Mouse (Mus musculus) thymus, adult 2 months (tissue): ENCODE results near the gene Acer1. TPM values are rescaled to one million over a fixed set of nuclear protein-coding genes. Genes with fewer than 3 reads are reported as not detected.

Experiments used
- DNase-seq: peaks from one replicate; pipeline ENCODE4 v3.0.0; 2021
- H3K27ac ChIP-seq: fragments of 200-500 bp; 2 replicates; pipeline ENCODE4 v1.5.1; 2012; ENCODE audit warnings: low read length, control low read depth; ENCODE audit not compliant: control insufficient read depth, insufficient read depth
- H3K27me3 ChIP-seq: fragments of 200-500 bp; 2 replicates; pipeline ENCODE4 v1.6.1; 2012; ENCODE audit warnings: mild to moderate bottlenecking, low read length, moderate library complexity, mixed read lengths; ENCODE audit not compliant: control insufficient read depth, insufficient read depth
- H3K36me3 ChIP-seq: fragments of 200-500 bp; 2 replicates; pipeline ENCODE4 v1.6.1; 2012; ENCODE audit warnings: mild to moderate bottlenecking, low read length, moderate library complexity; ENCODE audit not compliant: control insufficient read depth, insufficient read depth
- H3K4me1 ChIP-seq: fragments of 200-500 bp; replicated peaks from 2 replicates; pipeline ENCODE4 v1.6.1; 2012; ENCODE audit warnings: low read length; ENCODE audit not compliant: control insufficient read depth, insufficient read depth
- H3K4me3 ChIP-seq: fragments of 200-500 bp; 2 replicates; pipeline ENCODE4 v1.5.1; 2012; ENCODE audit warnings: mild to moderate bottlenecking, low read length, control low read depth, moderate library complexity; ENCODE audit not compliant: control insufficient read depth, insufficient read depth
- CTCF ChIP-seq: fragments of 200-500 bp; IDR thresholded peaks from 2 replicates; pipeline ENCODE4 v1.5.1; 2012; ENCODE audit warnings: mild to moderate bottlenecking, control low read depth, low read length, moderate library complexity, borderline replicate concordance; ENCODE audit not compliant: control insufficient read depth, poor library complexity, insufficient read depth; ENCODE audit errors: extremely low read depth
- POLR2A ChIP-seq: fragments of 200-500 bp; IDR thresholded peaks from 2 replicates; pipeline ENCODE4 v1.6.1; 2012; ENCODE audit warnings: mild to moderate bottlenecking, low read length, control low read depth, moderate library complexity; ENCODE audit not compliant: control insufficient read depth, poor library complexity, insufficient read depth; ENCODE audit errors: extremely low read depth
- WGBS: fragments of 180-500 bp; shearing (Covaris S2); methylation state at CpG from one replicate; pipeline ENCODE4 v1.1.7; 2018; 5-methylcytosine and 5-hydroxymethylcytosine counted together
- polyA plus RNA-seq: library from polyadenylated mRNA; depleted of rRNA; stranded (reverse); fragments of >200 nt; gene quantifications from 2 replicates; pipeline ENCODE4 v1.2.3, GENCODE M21; 2012; rRNA removed

The Acer1 gene
- polyA plus RNA-seq, 1 experiment, result 0.32 TPM

- Histone ChIP-seq H3K4me1 (no peaks in the 10 kb centered on the region), H3K27ac (no peak overlapping the region), H3K36me3 (peaks cover 11% of the 10 kb centered on the region)
Measured at GRCm38 (mm10) chr17:56906166-56906565, 75.8 kb downstream of the Acer1 start.

More at GRCm38 (mm10) chr17:56906166-56906565, 75.8 kb downstream of the Acer1 start:
- Histone ChIP-seq H3K27me3 (no peaks in the 10 kb centered on the region), H3K4me3 (no peak overlapping the region)
- no peak for DNase-seq
- WGBS, result 90% methylated on average over 3 of the region's 3 CpGs
- no peak for TF ChIP-seq CTCF
- TF ChIP-seq POLR2A, result no peak

Other genes with a start within 250 kb of the Acer1 start
- gene Nrtn, start 224.6 kb downstream of the Acer1 start, polyA plus RNA-seq, result 37.6 and 44.4 TPM in 2 replicates
- gene Dus3l, start 217.4 kb downstream of the Acer1 start, polyA plus RNA-seq, result 142 and 157 TPM in 2 replicates
- 4.1 and 4.5 TPM in 2 replicates for gene Prr22, start 211.9 kb downstream of the Acer1 start, polyA plus RNA-seq
- gene Rfx2, start 151.1 kb downstream of the Acer1 start, polyA plus RNA-seq, result 31.3 and 44.2 TPM in 2 replicates
- 0.11 TPM in 1 of 2 replicates, not detected in the other for gene Acsbg2, start 107.7 kb downstream of the Acer1 start, polyA plus RNA-seq
- gene 1700061G19Rik, start 106.6 kb downstream of the Acer1 start, polyA plus RNA-seq, result 0.10 and 0.19 TPM in 2 replicates
- gene Mllt1, start 46.7 kb downstream of the Acer1 start, polyA plus RNA-seq, result 134 and 135 TPM in 2 replicates
- 131 and 144 TPM in 2 replicates for gene Clpp, start 8.2 kb upstream of the Acer1 start, polyA plus RNA-seq
- gene Alkbh7, start 15.2 kb upstream of the Acer1 start, polyA plus RNA-seq, result 26.7 and 32.2 TPM in 2 replicates
- not detected in 2 replicates for gene Pspn, start 17.9 kb upstream of the Acer1 start, polyA plus RNA-seq
- gene Gtf2f1, start 29.2 kb upstream of the Acer1 start, polyA plus RNA-seq, result 40.8 and 42.9 TPM in 2 replicates
- gene Gm17949, start 29.3 kb upstream of the Acer1 start, polyA plus RNA-seq, result 0.08 TPM in 1 of 2 replicates, not detected in the other
- 229 and 259 TPM in 2 replicates for gene Khsrp, start 49.4 kb upstream of the Acer1 start, polyA plus RNA-seq
- 0.22 and 0.38 TPM in 2 replicates for gene Slc25a41, start 59.5 kb upstream of the Acer1 start, polyA plus RNA-seq
- 3.4 and 5.9 TPM in 2 replicates for gene Crb3, start 77.0 kb upstream of the Acer1 start, polyA plus RNA-seq
- gene Slc25a23, start 77.7 kb upstream of the Acer1 start, polyA plus RNA-seq, result 76.5 and 93.2 TPM in 2 replicates
- gene Dennd1c, start 96.4 kb upstream of the Acer1 start, polyA plus RNA-seq, result 176 and 196 TPM in 2 replicates
- gene Tubb4a, start 105.7 kb upstream of the Acer1 start, polyA plus RNA-seq, result 5.5 and 5.7 TPM in 2 replicates
- 10.2 and 12.3 TPM in 2 replicates for gene Tnfsf9, start 123.2 kb upstream of the Acer1 start, polyA plus RNA-seq
- gene Cd70, start 167.7 kb upstream of the Acer1 start, polyA plus RNA-seq, result 10.5 and 11.0 TPM in 2 replicates
- 6.5 and 6.7 TPM in 2 replicates for gene Tnfsf14, start 212.1 kb upstream of the Acer1 start, polyA plus RNA-seq
- 139 and 152 TPM in 2 replicates for gene C3, start 246.0 kb upstream of the Acer1 start, polyA plus RNA-seq